Mouse (Mus musculus) frontal cortex, adult (tissue): ENCODE results near the gene Enpp3.

Experiments used
- ATAC-seq: cut with Nextera tagmentation; 2 replicates; pipeline ENCODE4 v1.9.2; 2017; ENCODE audit warnings: mild to moderate bottlenecking, moderate library complexity, mixed read lengths; ENCODE audit not compliant: low TSS enrichment

The Enpp3 gene

DNA sequence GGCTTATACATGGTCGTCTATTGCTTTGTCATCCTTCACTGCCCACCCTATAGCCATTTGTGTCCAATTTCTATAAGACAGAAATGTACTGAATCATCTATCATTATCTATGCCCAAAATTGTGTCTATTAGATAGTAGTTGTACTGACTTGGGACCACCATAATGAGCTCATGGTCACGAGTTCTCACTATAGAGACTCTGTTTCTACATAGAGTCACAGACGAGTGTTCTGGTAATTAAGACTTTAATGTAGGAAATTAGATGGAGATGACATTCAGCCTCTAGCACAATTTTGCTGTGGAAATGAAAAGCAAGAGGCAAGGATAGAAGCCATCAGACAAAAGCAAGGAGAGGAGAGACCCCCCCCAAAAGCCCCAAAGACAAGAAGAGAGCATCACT, 78.0 kb downstream of the Enpp3 start:
- no peak for ATAC-seq

DNA sequence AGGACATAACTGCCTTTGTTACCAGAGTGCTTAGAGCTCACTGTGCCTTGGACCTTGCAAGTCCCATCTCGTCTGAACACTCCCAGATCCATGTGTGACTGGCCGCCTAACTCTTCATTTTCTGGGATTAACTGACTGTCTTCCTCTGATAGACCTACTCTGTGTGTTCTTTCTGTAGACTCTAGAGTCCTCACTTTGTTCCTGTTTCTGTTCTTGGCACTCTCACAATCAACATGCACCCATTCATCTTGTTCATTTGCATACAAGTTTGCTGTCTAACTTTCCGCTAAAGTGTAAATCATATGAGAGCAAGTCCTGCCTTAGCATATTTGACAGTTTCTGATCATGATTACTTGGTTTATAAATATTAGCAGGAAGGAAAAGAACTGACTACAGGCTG, 79.4 kb downstream of the Enpp3 start:
- no peak for ATAC-seq

DNA sequence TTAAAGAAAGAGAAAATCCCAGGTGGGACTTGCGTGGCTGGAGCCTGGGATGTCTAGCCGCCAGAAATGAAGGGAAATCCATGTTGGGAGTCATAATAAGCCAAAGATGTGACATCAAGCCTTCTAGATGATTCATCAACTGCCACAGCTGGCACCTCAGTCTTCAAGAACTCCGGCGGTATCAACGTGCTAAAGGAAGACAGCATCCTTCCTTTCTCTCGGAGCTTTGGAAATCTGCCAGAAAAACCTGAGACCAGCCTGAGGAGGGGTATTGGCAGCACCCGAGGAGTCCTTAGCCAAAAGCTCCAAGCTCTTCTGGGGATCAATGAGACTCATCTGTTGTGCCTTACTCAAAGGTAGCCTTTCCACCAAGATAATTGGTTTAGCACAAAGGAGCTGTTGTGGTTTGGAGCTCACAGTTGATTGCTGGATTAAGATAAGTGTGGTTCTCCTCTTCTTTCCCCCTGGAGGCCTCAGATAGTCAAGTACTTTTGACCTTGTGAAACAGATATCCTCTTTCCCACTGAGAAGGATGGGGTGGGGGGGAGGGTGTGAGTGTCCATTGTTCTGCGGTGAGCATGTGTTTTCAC, 84.2 kb downstream of the Enpp3 start:
- no peak for ATAC-seq

DNA sequence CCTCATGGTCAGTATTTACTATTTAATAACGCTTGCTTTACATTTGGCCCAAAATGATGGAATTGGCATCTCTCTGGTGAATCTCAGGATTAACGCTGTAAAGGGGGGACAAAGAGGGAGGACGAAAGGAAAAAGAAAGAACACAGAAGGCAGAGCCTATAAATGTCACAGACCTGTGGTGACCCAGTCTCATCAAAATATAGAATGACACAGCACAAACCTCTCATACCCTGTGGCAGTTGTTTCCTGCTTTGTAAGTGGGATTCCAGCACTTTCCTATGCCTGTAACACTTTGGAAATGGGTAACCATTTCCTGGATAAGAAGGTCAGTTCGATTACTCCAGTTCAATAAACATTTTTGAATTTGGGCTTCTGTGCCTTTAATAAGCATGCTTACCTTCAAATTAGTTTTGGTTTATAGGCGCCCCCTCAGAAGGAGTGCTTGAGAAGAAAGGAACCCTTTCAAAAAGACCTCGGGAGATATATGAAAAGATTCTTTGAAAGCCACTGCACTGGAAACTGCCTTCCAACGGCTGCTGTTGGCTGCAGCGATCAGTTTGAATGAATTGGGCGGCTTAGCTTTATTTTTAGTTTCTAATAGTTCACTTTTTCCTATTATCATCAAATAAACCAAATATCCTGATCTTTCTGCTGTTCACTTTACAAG, 87.6 kb downstream of the Enpp3 start:
- no peak for ATAC-seq

DNA sequence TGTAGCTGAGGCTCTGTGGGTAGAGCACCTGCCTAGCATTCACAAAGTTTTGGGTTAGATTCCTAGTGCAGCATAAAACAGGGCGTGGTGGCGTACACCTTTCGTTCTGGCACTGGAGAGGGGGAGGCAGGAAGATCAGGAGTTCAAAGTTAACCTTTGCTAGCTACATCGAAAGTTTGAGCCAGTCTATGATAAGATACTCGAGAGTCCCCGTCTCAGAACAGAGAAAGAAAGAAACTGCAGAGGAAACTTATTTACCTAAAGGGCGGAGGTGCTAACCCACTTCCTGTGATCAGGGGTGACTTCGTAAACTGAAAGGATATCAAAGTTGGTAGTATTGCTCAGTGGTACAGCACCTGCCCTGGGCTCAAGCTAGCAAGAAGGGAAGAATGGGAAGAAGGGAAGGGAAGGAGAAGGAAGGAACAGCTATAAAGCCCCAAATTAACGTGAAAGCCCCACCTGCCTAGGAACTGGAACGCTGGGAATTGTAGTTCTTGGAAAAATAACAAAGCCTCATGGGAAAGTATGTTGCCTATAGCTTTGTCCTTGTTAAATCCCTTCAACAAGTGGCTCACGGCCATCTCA, 88.3 kb downstream of the Enpp3 start:
- peak; percentile 59 for ATAC-seq

DNA sequence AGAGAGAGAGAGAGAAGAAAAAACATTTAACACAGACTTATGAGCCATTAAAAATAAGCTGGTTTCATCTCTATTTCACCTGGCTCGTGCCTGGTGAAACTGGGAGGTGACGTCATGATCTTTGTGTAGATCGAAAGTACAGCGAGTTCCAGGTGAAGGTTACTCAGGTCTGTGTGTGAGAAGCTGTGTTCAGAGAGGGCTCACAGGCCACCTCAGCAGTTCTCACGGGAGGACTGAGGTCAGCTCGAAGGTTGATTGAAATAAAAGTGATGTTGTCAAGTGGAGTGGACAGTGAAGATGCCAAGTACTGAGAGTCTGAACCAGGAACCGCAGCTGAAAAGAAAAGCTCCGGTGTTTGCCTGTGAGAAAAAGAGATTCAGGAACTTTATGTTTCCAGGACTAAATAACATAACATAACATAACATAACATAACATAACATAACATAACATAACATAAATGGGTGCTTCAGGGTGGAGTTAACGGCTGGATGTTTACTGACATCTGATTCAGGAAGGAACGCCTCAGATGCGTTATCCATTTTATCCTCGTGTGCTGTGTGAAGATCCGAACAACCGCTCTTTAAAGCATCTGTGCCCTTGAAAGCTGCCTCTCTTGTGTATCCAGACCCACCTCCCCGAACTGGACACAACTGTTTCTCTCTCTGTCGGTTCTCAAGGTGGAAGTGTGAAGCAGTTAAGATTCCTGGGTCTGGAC, 88.9 kb downstream of the Enpp3 start:
- ATAC-seq: no peak

DNA sequence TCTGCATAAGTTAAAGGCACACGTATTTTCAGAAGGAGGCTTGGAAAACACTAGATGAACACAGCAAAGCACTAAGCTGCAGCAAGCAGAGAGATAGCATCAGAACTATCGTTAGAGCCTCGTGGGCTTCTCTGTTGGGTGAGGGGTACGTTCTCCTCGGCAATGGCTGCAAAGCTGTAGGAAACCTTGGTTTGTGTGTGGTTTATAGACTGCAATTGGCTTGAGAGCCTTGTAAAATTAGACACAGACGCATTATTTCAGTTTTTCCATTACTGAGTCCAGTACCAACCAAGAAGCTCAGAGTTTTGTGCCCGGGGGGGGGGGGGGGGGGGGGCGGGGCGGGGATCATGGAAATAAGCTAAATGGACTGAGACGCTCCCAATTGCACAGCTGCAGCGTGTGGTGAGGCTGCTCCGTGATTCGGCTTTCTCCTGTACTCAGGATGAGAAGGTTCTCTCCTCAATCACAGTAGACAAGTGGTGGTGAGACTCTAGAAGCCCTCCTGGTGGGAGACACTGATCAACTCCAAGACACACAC, 99.6 kb downstream of the Enpp3 start:
- ATAC-seq: no peak

DNA sequence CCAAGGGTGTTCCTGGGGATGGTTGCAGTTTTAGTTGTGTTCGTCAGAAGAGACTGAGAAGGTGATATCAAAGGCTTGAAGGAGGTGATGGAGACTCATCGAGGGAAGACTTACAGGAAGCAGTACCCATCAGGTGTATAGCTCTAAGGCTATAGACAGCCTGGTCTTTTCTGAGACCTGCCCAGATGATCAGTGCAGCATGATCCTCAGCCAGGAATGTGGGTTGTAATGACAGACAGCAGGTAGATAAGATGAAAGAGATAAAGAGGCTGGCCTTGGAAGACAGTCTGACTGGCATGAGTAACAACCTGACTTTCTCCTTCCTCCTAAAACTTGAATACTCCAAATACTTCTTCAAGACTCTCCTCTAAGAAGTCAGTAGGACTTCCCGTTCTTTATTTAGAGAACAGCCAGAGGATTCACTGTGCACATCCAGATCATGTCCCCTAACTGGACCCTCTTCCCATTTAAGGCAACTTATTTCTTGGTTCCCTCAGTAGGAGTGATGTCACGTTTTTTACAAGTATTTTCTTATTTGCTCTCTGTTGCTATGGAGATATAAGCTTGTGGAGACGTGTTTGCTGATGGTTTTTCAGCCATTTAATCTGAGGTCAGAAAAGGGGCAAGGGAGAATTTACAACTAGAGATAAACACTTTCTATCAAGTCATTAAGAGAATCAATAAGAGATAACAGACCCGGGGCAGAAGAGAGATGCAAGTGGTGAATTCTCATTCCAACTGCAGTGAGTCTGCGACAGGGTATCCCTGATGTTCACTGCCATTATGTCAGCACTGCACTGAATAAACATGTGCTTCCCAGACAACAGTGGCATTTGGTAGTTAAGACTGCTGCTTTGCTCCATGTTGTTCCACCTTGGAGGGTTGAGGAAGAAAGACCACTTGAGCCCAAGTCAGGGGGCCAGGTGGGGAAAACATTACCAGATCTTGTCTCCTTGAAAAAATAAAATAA, 101.1 kb downstream of the Enpp3 start:
- ATAC-seq: no peak

DNA sequence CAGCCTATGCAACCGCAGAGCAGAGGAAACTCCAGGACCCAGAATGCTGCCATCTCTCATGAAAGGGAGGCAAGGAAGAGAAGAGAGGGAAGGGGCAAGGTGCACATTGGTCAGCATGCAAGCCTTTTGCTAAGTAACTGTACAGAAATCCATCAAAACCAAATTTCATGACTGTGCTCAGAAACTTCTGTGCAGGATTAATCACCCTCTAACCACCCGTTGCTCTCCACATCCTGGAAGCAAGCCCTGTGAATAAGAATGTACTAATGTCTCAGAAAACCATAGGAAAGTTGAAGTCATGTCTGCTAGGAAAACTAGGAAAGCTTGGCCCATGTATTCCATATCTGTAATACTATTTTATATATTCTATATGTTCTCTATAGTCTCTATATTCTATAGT, 103.5 kb downstream of the Enpp3 start:
- ATAC-seq: no peak

DNA sequence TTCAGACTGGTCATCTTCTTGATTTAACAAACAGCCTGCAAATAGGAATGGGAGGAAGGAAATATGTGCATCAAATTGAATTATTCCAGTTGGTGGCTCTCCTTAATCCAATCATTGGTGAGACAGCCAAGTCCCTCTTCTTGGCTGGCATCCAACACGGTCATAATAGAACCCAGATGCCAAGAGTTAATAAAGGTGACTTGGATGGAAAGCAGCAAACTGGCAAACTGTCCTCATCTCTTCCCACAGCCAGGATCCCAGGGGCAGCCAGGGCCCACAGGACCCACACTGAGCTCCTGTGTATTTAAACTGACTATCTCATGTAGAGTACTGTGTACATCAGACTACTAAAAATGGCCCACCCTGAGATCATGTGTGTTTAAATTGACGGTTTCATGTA, 104.2 kb downstream of the Enpp3 start:
- ATAC-seq: no peak

DNA sequence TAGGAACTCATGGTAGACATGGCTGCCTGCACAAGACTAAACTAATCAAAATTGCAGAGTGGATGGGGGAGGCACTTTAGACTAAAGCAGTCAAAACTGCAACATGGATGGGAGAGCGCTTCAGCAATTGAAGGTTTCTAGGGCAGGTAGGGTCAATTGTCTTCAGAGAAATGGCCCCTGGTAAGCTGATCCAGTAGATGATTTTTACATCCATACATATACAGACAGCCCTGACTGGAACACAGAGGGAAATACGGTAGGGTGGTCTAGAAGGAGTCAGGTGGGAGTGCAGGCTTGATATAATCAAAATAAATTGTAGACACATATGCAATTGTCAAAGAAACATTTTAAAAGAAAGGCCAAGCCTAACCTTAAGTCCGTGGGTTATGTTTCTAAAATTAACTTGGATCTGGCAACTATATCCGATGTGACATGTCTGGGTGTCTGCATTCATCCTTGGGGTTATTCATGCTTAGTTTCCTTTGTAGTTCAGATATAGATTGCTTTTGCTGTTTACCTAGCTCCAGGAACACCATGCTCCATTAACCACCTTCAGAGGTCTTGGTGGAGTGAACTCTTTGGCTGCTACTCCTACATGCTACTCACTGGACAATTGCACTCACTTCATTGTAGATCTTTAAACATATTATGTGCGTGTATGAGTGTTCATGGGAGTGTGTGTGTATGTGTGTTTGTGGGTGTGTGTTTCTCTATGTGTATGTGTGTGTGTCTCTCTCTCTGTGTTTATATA, 107.4 kb downstream of the Enpp3 start:
- ATAC-seq: no peak

DNA sequence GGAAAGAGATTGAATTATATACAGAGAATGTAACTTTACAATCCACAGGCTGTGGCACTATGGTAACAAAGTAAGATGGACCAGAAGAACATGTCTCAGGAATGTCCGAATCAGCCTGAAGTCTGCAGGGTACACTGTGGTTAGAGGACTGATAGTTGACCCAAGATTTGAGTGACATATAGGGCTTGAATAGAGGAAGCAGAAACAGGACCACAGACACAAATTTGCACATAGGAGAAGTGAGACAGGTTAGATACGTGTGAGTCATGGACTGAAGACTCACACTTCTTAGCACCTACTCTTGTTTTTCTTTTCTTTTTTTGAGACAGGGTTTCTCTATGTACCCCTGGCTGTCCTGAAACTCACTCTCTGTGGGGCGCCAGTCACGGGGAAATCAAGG, 115.1 kb downstream of the Enpp3 start:
- ATAC-seq: no peak

DNA sequence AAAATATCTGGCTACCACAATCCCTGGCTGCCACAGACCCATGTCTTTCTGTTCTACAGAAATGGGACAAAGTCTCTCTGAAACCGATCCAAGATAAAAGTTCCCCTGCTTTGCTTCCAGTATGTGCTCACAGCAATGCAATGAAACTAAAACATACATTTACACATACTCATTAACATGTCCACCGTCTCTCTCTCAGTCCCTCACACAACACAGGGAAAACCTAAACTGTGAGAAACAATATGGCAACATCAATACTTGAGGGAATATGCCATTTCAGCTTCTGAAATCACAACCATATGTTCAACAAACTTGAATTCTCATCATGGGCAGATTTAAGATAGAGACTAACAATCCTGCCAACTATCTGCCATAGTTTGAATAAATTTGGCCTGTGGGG, 117.4 kb downstream of the Enpp3 start:
- ATAC-seq: no peak
